Mouse (Mus musculus): ENCODE results near the gene Sec14l1. TPM values are rescaled to one million over a fixed set of nuclear protein-coding genes. Genes with fewer than 3 reads are reported as not detected.

Gene Sec14l1
- polyA plus RNA-seq, 1 experiment from 2014 or later: 51.0 TPM

- Histone ChIP-seq H3K27me3 (ENCODE audit: control insufficient read depth, insufficient read depth, low read length) (no peaks in the 10 kb centered on the region), H3K36me3 (ENCODE audit: control insufficient read depth, insufficient read depth) (no peaks in the 10 kb centered on the region), H3K4me3 (ENCODE audit: low read length) (no peak overlapping the region), H3K4me2 (ENCODE audit: low read depth, low read length) (no peak overlapping the region), H3K4me1 (ENCODE audit: control insufficient read depth, insufficient read depth, low read length) (peaks cover 4% of the 10 kb centered on the region), H3K9me3 (replicated peaks; ENCODE audit: control insufficient read depth, low read length) (no peaks in the 10 kb centered on the region), H3K9ac (ENCODE audit: low read length) (no peak overlapping the region), H3K27ac (ENCODE audit: low read length) (no peak overlapping the region)
- 90% methylated on average over 18 of the region's 19 CpGs for WGBS
- ATAC-seq (replicated peaks; ENCODE audit: extremely low read depth, insufficient read depth, low FRiP score): no peak
Observed at GRCm38 (mm10) chr11:117169801-117170565, 55.0 kb downstream of the Sec14l1 start.

DNA sequence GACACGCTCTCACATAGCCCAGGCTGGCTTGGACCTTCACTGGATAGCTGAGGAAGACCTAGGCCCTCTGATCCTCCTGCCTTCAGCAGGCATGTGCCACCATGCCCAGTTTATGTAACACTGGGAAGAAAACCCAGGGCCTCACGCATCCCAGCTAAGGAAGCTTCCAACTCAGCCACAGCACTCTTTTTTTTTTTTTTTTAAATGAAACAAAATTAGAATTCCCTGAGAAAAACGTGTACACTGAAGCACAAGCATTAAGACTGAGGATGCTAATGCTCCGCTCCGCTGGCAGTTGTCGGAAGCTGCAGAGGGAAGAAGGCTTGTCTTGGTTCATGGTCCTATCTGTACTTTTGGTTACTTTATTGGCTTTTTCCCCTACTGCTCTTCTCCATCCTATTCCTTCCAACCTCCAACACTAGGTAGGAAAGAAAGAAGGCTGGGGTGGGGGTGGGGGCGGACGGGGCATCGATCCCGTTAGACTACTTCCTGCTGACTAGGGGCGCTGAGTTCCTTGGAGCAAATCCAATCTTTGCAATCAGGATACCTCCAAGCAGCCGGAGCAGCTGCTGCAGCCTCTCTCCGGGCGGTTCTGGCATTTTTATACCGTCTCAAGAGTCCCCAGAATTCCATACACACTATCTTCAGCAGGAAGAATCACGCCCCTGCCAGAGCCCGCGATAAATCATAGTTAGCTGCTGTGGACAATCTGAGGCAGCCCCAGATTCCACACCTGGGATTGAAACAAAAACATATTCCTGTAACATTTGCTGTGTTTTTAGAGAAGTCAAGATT is 59.3 kb downstream of the Sec14l1 start:
- peaks cover 4% of the 10 kb centered on the region for H3K4me1 ChIP-seq (ENCODE audit: control insufficient read depth, insufficient read depth, low read length)
- 34% methylated on average over 18 of the region's 18 CpGs for WGBS
- no peaks in the 10 kb centered on the region for H3K36me3 ChIP-seq (ENCODE audit: control insufficient read depth, insufficient read depth)
- H3K27ac ChIP-seq (ENCODE audit: low read length): peak overlapping the region; percentile 62
- H3K9me3 ChIP-seq (replicated peaks; ENCODE audit: control insufficient read depth, low read length): no peaks in the 10 kb centered on the region
- no peak for ATAC-seq (replicated peaks; ENCODE audit: extremely low read depth, insufficient read depth, low FRiP score)
- peak overlapping the region; percentile 42 for H3K9ac ChIP-seq (ENCODE audit: low read length)
- peak overlapping the region; percentile 63 for H3K4me2 ChIP-seq (ENCODE audit: low read depth, low read length)
- peaks cover 4% of the 10 kb centered on the region; the same call in 1 of the 2 replicates for H3K27me3 ChIP-seq (ENCODE audit: control insufficient read depth, insufficient read depth, low read length)
- peak overlapping the region; percentile 44 for H3K4me3 ChIP-seq (ENCODE audit: low read length)

DNA sequence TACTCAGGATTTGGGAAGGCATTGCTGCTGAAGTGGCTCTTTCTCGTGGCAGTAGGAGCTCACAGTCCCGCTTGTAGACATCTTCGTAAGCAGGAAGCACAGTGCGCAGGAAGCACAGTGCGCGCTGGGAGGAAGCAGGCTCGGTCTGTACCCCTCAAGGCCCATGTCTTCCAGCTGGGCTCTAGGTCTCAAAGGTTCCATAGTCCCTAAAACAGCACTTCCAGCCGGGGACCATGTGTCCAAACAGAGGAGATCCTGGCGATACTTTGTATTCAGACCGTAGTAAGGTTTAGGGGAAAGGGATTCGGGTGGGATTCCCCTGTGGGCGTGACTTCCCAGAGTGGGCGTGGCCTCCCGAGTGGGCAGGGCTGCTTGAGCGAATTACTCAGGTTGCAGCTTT is 60.0 kb downstream of the Sec14l1 start:
- peaks cover 4% of the 10 kb centered on the region for H3K4me1 ChIP-seq (ENCODE audit: control insufficient read depth, insufficient read depth, low read length)
- H3K36me3 ChIP-seq (ENCODE audit: control insufficient read depth, insufficient read depth): no peaks in the 10 kb centered on the region
- ATAC-seq (replicated peaks; ENCODE audit: extremely low read depth, insufficient read depth, low FRiP score): no peak
- peaks cover 4% of the 10 kb centered on the region; the same call in 1 of the 2 replicates for H3K27me3 ChIP-seq (ENCODE audit: control insufficient read depth, insufficient read depth, low read length)
- 38% methylated on average over 15 of the region's 15 CpGs for WGBS
- peak overlapping the region; percentile 62 for H3K27ac ChIP-seq (ENCODE audit: low read length)
- no peaks in the 10 kb centered on the region; the same call in 1 of the 2 replicates for H3K9me3 ChIP-seq (replicated peaks; ENCODE audit: control insufficient read depth, low read length)
- peak overlapping the region; percentile 42 for H3K9ac ChIP-seq (ENCODE audit: low read length)
- peak overlapping the region; percentile 44 for H3K4me3 ChIP-seq (ENCODE audit: low read length)
- peak overlapping the region; percentile 63 for H3K4me2 ChIP-seq (ENCODE audit: low read depth, low read length)

- no peak overlapping the region for H3K27ac ChIP-seq (ENCODE audit: low read length)
- peaks cover 4% of the 10 kb centered on the region; the same call in 1 of the 2 replicates for H3K27me3 ChIP-seq (ENCODE audit: control insufficient read depth, insufficient read depth, low read length)
- peaks cover 4% of the 10 kb centered on the region for H3K4me1 ChIP-seq (ENCODE audit: control insufficient read depth, insufficient read depth, low read length)
- no peak overlapping the region for H3K9ac ChIP-seq (ENCODE audit: low read length)
- no peak for ATAC-seq (replicated peaks; ENCODE audit: extremely low read depth, insufficient read depth, low FRiP score)
- H3K9me3 ChIP-seq (replicated peaks; ENCODE audit: control insufficient read depth, low read length): peaks cover 3% of the 10 kb centered on the region; the same call in 1 of the 2 replicates
- no peak overlapping the region for H3K4me3 ChIP-seq (ENCODE audit: low read length)
- 81% methylated on average over 12 of the region's 12 CpGs for WGBS
- H3K4me2 ChIP-seq (ENCODE audit: low read depth, low read length): no peak overlapping the region
- H3K36me3 ChIP-seq (ENCODE audit: control insufficient read depth, insufficient read depth): no peaks in the 10 kb centered on the region
Observed at GRCm38 (mm10) chr11:117175472-117175871, 60.5 kb downstream of the Sec14l1 start.

- H3K9ac ChIP-seq (ENCODE audit: low read length): no peak overlapping the region
- 29% methylated on average over 5 of the region's 5 CpGs for WGBS
- H3K27me3 ChIP-seq (ENCODE audit: control insufficient read depth, insufficient read depth, low read length): peaks cover 4% of the 10 kb centered on the region; the same call in 1 of the 2 replicates
- no peak overlapping the region for H3K4me3 ChIP-seq (ENCODE audit: low read length)
- H3K27ac ChIP-seq (ENCODE audit: low read length): no peak overlapping the region
- no peaks in the 10 kb centered on the region for H3K36me3 ChIP-seq (ENCODE audit: control insufficient read depth, insufficient read depth)
- peaks cover 4% of the 10 kb centered on the region for H3K4me1 ChIP-seq (ENCODE audit: control insufficient read depth, insufficient read depth, low read length)
- peaks cover 5% of the 10 kb centered on the region; the same call in 1 of the 2 replicates for H3K9me3 ChIP-seq (replicated peaks; ENCODE audit: control insufficient read depth, low read length)
- no peak overlapping the region for H3K4me2 ChIP-seq (ENCODE audit: low read depth, low read length)
- ATAC-seq (replicated peaks; ENCODE audit: extremely low read depth, insufficient read depth, low FRiP score): 0 out of 2 replicates have a peak, but pooled peaks have one; percentile 31
Observed at GRCm38 (mm10) chr11:117176304-117176703, 61.3 kb downstream of the Sec14l1 start.

GRCm38 (mm10) chr11:117176900-117177299 is 61.9 kb downstream of the Sec14l1 start:
- H3K9me3 ChIP-seq (replicated peaks; ENCODE audit: control insufficient read depth, low read length): peaks cover 10% of the 10 kb centered on the region; the same call in 1 of the 2 replicates
- H3K36me3 ChIP-seq (ENCODE audit: control insufficient read depth, insufficient read depth): no peaks in the 10 kb centered on the region
- H3K9ac ChIP-seq (ENCODE audit: low read length): no peak overlapping the region
- no peak overlapping the region for H3K4me2 ChIP-seq (ENCODE audit: low read depth, low read length)
- 70% methylated on average over 5 of the region's 5 CpGs for WGBS
- no peak overlapping the region for H3K27ac ChIP-seq (ENCODE audit: low read length)
- ATAC-seq (replicated peaks; ENCODE audit: extremely low read depth, insufficient read depth, low FRiP score): no peak
- H3K4me3 ChIP-seq (ENCODE audit: low read length): no peak overlapping the region
- H3K4me1 ChIP-seq (ENCODE audit: control insufficient read depth, insufficient read depth, low read length): peaks cover 4% of the 10 kb centered on the region
- H3K27me3 ChIP-seq (ENCODE audit: control insufficient read depth, insufficient read depth, low read length): peaks cover 4% of the 10 kb centered on the region; the same call in 1 of the 2 replicates

GRCm38 (mm10) chr11:117177303-117177979 is 62.5 kb downstream of the Sec14l1 start:
- Histone ChIP-seq H3K36me3 (ENCODE audit: control insufficient read depth, insufficient read depth) (no peaks in the 10 kb centered on the region), H3K4me3 (ENCODE audit: low read length) (no peak overlapping the region), H3K9me3 (replicated peaks; ENCODE audit: control insufficient read depth, low read length) (peaks cover 15% of the 10 kb centered on the region), H3K27ac (ENCODE audit: low read length) (no peak overlapping the region), H3K9ac (ENCODE audit: low read length) (no peak overlapping the region), H3K27me3 (ENCODE audit: control insufficient read depth, insufficient read depth, low read length) (peaks cover 4% of the 10 kb centered on the region; the same call in 1 of the 2 replicates), H3K4me1 (ENCODE audit: control insufficient read depth, insufficient read depth, low read length) (peaks cover 4% of the 10 kb centered on the region), H3K4me2 (ENCODE audit: low read depth, low read length) (no peak overlapping the region)
- 43% methylated on average over 8 of the region's 11 CpGs for WGBS
- ATAC-seq (replicated peaks; ENCODE audit: extremely low read depth, insufficient read depth, low FRiP score): peak; percentile 71

DNA sequence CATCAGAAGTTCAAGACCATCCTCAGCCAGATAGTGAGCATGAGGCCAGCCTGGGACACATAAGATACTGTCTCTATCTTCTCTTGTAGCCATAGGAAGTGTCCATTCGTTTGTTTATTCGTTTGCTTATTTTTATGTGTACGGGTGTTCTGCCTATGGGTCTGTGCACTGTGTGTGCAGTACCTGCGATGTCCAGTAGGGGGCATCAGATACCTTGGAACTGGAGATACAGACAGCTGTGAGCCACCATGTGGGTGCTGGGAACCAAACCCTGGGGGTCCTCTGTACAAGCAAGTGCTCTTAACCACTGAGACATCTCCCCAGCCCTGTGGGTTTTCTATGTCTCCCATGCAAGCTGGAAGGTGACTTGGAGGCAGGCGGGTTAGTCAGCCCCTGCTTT is 64.9 kb downstream of the Sec14l1 start:
- Histone ChIP-seq H3K4me2 (ENCODE audit: low read depth, low read length) (no peak overlapping the region), H3K36me3 (ENCODE audit: control insufficient read depth, insufficient read depth) (no peaks in the 10 kb centered on the region), H3K4me1 (ENCODE audit: control insufficient read depth, insufficient read depth, low read length) (no peaks in the 10 kb centered on the region; the same call in 1 of the 2 replicates), H3K9me3 (replicated peaks; ENCODE audit: control insufficient read depth, low read length) (peaks cover 15% of the 10 kb centered on the region), H3K9ac (ENCODE audit: low read length) (no peak overlapping the region), H3K4me3 (ENCODE audit: low read length) (no peak overlapping the region), H3K27ac (ENCODE audit: low read length) (no peak overlapping the region), H3K27me3 (ENCODE audit: control insufficient read depth, insufficient read depth, low read length) (peaks cover 4% of the 10 kb centered on the region; the same call in 1 of the 2 replicates)
- 85% methylated on average over 5 of the region's 5 CpGs for WGBS
- ATAC-seq (replicated peaks; ENCODE audit: extremely low read depth, insufficient read depth, low FRiP score): no peak
